Mouse (Mus musculus) retina, adult 2 months (tissue): Measurements from ENCODE around the gene Gm21411.
"Not testable (repeated sequence)": the region's sequence is repeated elsewhere in the genome, so short reads cannot be mapped to it uniquely, and the experiment has no call there.

Source experiments
- DNase-seq: peaks from one replicate; pipeline ENCODE4 v3.0.0-alpha.2; 2012; ENCODE audit warnings: low read depth, low spot score

Gene Gm21411

GRCm38 (mm10) chr4:146909386-146910137 lies at the start of gene Gm21411:
TSS of gene Gm21411 (minus strand) at chr4:146909590.
- DNase-seq = not testable (repeated sequence)

GRCm38 (mm10) chr4:146941691-146942090 lies 32.3 kb upstream of the Gm21411 start:
- not testable (repeated sequence) for DNase-seq

- DNase-seq = no peak
Observed at GRCm38 (mm10) chr4:146932311-146933082, 23.1 kb upstream of the Gm21411 start.

GRCm38 (mm10) chr4:146915196-146915595 lies 5.8 kb upstream of the Gm21411 start:
- no peak for DNase-seq

GRCm38 (mm10) chr4:146908131-146908530 lies 1.3 kb downstream of the Gm21411 start:
- not testable (repeated sequence) for DNase-seq

GRCm38 (mm10) chr4:146904782-146905181 lies 4.6 kb downstream of the Gm21411 start:
- not testable (repeated sequence) for DNase-seq

GRCm38 (mm10) chr4:146903126-146903525 lies 6.3 kb downstream of the Gm21411 start:
- not testable (repeated sequence) for DNase-seq
